Mouse (Mus musculus) bone marrow, adult 2 months (tissue): ENCODE data around the gene Nolc1.

Source experiments
- CTCF ChIP-seq: fragments of 200-500 bp; IDR thresholded peaks from 2 replicates; pipeline ENCODE4 v1.5.1; 2011; ENCODE audit warnings: low read length, control low read depth; ENCODE audit not compliant: control insufficient read depth, insufficient read depth
- POLR2A ChIP-seq: fragments of 200-500 bp; IDR thresholded peaks from 2 replicates; pipeline ENCODE4 v1.6.1; 2011; ENCODE audit warnings: low read depth, mild to moderate bottlenecking, control low read depth, low read length, borderline replicate concordance; ENCODE audit not compliant: control insufficient read depth

GRCm38 (mm10) chr19:46026567-46026966 lies 49.1 kb upstream of the Nolc1 start:
- TF ChIP-seq CTCF (no peak), POLR2A (no peak)
